Mouse (Mus musculus): ENCODE measurements around the gene Ppp1r9b.

The Ppp1r9b gene

GRCm38 (mm10) chr11:95046980-95047680 lies 56.3 kb downstream of the Ppp1r9b start:
- DNase-seq (ENCODE audit: low spot score in 2 of 2), result peak; percentile 45 to 70

- no peak for DNase-seq (ENCODE audit: low spot score in 2 of 2)
Measured at GRCm38 (mm10) chr11:95053062-95053461, 62.2 kb downstream of the Ppp1r9b start.
